Mouse (Mus musculus) forebrain, embryonic 14.5 days (tissue): ENCODE measurements around the gene Dpp9. TPM values are rescaled to one million over a fixed set of nuclear protein-coding genes. Genes with fewer than 3 reads are reported as not detected.

Experiments used
- ATAC-seq: fragments of 200-750 bp; cut with Nextera tagmentation; 2 replicates; pipeline ENCODE4 v1.8.0; 2017; ENCODE audit warnings: mild to moderate bottlenecking, moderate library complexity
- DNase-seq: peaks from one replicate; pipeline ENCODE4 v3.0.0-alpha.2; 2015; ENCODE audit warnings: low spot score
- H3K27ac ChIP-seq: fragments of 300-500 bp; sonication (generic); 2 replicates; pipeline ENCODE4 v1.5.1; 2014; ENCODE audit warnings: low read depth, mild to moderate bottlenecking, control low read depth, low read length, moderate library complexity
- H3K27me3 ChIP-seq: fragments of 300-500 bp; sonication (generic); replicated peaks from 2 replicates; pipeline ENCODE4 v1.6.1; 2014; ENCODE audit warnings: low read length, control low read depth, mixed read lengths; ENCODE audit not compliant: control insufficient read depth, insufficient read depth
- H3K36me3 ChIP-seq: fragments of 300-500 bp; sonication (generic); 2 replicates; pipeline ENCODE4 v1.6.1; 2014; ENCODE audit warnings: low read length, control low read depth; ENCODE audit not compliant: control insufficient read depth, insufficient read depth
- H3K4me1 ChIP-seq: fragments of 300-500 bp; sonication (generic); 2 replicates; pipeline ENCODE4 v1.6.1; 2014; ENCODE audit warnings: antibody characterized with exemption, low read length, control low read depth; ENCODE audit not compliant: control insufficient read depth, insufficient read depth
- H3K4me2 ChIP-seq: fragments of 300-500 bp; sonication (generic); 2 replicates; pipeline ENCODE4 v1.6.1; 2014; ENCODE audit warnings: mild to moderate bottlenecking, control low read depth, low read length
- H3K4me3 ChIP-seq: fragments of 300-500 bp; sonication (generic); 2 replicates; pipeline ENCODE4 v1.5.1; 2014; ENCODE audit warnings: low read depth, low read length, control low read depth
- H3K9ac ChIP-seq: fragments of 300-500 bp; sonication (generic); 2 replicates; pipeline ENCODE4 v1.6.1; 2014; ENCODE audit warnings: mild to moderate bottlenecking, low read length, control low read depth, moderate library complexity
- H3K9me3 ChIP-seq: fragments of 300-500 bp; sonication (generic); replicated peaks from 2 replicates; pipeline ENCODE4 v1.6.1; 2016; ENCODE audit warnings: low read length, control low read depth, mixed read lengths; ENCODE audit not compliant: control insufficient read depth
- WGBS: fragments of 180-500 bp; shearing (Covaris S2); extraction: QIAGEN DNeasy Blood & Tissue Kit; methylation state at CpG from one replicate; pipeline ENCODE4 v1.1.7; 2014; 5-methylcytosine and 5-hydroxymethylcytosine counted together
- polyA plus RNA-seq: library from polyadenylated mRNA; unstranded; fragments of >200 nt; fragmentation: Nextera tagmentation; extraction: Ambion mirVana; gene quantifications from 2 replicates; pipeline ENCODE4 v1.2.1, GENCODE M21; 2014

The Dpp9 gene
- polyA plus RNA-seq, 1 experiment from 2014 or later: 18.3 TPM

- Histone ChIP-seq H3K9ac (peak overlapping the region; percentile 60), H3K27me3 (peaks cover 4% of the 10 kb centered on the region; the same call in 1 of the 2 replicates), H3K4me2 (peak overlapping the region; percentile 47), H3K36me3 (no peaks in the 10 kb centered on the region), H3K27ac (no peak overlapping the region), H3K4me3 (peak overlapping the region; percentile 35), H3K9me3 (no peaks in the 10 kb centered on the region), H3K4me1 (no peaks in the 10 kb centered on the region)
- DNase-seq (peak; percentile 81), ATAC-seq (peak; percentile 86)
- WGBS: 1% methylated on average over 33 of the region's 33 CpGs
Observed at GRCm38 (mm10) chr17:56241541-56242401, 23.1 kb upstream of the Dpp9 start.

GRCm38 (mm10) chr17:56233818-56234469 is 15.2 kb upstream of the Dpp9 start:
- Histone ChIP-seq H3K9ac (no peak overlapping the region), H3K9me3 (no peaks in the 10 kb centered on the region), H3K36me3 (no peaks in the 10 kb centered on the region), H3K4me1 (peaks cover 9% of the 10 kb centered on the region), H3K27me3 (no peaks in the 10 kb centered on the region), H3K27ac (0 out of 2 replicates have a peak overlapping the region, but pooled peaks have one; percentile 39), H3K4me3 (no peak overlapping the region), H3K4me2 (peak overlapping the region; percentile 38)
- peak; percentile 97 for ATAC-seq
- WGBS: 2% methylated on average over 14 of the region's 14 CpGs
- DNase-seq: peak; percentile 93

- DNase-seq (no peak), ATAC-seq (peak; percentile 21; the same call in 1 of the 2 replicates)
- Histone ChIP-seq H3K4me1 (peaks cover 9% of the 10 kb centered on the region), H3K27ac (peak overlapping the region; percentile 52; the same call in 1 of the 2 replicates), H3K9me3 (no peaks in the 10 kb centered on the region), H3K4me3 (no peak overlapping the region), H3K9ac (no peak overlapping the region), H3K36me3 (no peaks in the 10 kb centered on the region), H3K27me3 (no peaks in the 10 kb centered on the region), H3K4me2 (peak overlapping the region; percentile 38; the same call in 1 of the 2 replicates)
- 54% methylated on average over 8 of the region's 8 CpGs for WGBS
Observed at GRCm38 (mm10) chr17:56233389-56233788, 14.7 kb upstream of the Dpp9 start.

- H3K9ac ChIP-seq: no peak overlapping the region
- no peak overlapping the region for H3K4me2 ChIP-seq
- ATAC-seq: no peak
- no peaks in the 10 kb centered on the region for H3K36me3 ChIP-seq
- H3K9me3 ChIP-seq: no peaks in the 10 kb centered on the region
- peaks cover 9% of the 10 kb centered on the region for H3K4me1 ChIP-seq
- 61% methylated on average over 10 of the region's 10 CpGs for WGBS
- H3K27me3 ChIP-seq: no peaks in the 10 kb centered on the region
- DNase-seq: peak; percentile 7
- H3K4me3 ChIP-seq: no peak overlapping the region
- H3K27ac ChIP-seq: no peak overlapping the region
Observed at GRCm38 (mm10) chr17:56229943-56230342, 11.2 kb upstream of the Dpp9 start.

- no peak overlapping the region for H3K4me3 ChIP-seq
- H3K4me2 ChIP-seq: no peak overlapping the region
- H3K4me1 ChIP-seq: no peaks in the 10 kb centered on the region
- no peak for ATAC-seq
- WGBS: 78% methylated on average over 3 of the region's 3 CpGs
- H3K27me3 ChIP-seq: no peaks in the 10 kb centered on the region
- H3K9me3 ChIP-seq: no peaks in the 10 kb centered on the region
- H3K36me3 ChIP-seq: no peaks in the 10 kb centered on the region
- H3K9ac ChIP-seq: no peak overlapping the region
- no peak for DNase-seq
- no peak overlapping the region for H3K27ac ChIP-seq
Observed at GRCm38 (mm10) chr17:56226566-56226965, 7.9 kb upstream of the Dpp9 start.

- Histone ChIP-seq H3K4me3 (no peak overlapping the region), H3K4me1 (no peaks in the 10 kb centered on the region), H3K9ac (no peak overlapping the region), H3K9me3 (no peaks in the 10 kb centered on the region), H3K4me2 (no peak overlapping the region), H3K27ac (no peak overlapping the region), H3K27me3 (no peaks in the 10 kb centered on the region), H3K36me3 (no peaks in the 10 kb centered on the region)
- 67% methylated on average over 1 of the region's 1 CpGs for WGBS
- no peak for ATAC-seq
- no peak for DNase-seq
Observed at GRCm38 (mm10) chr17:56224916-56225315, 6.2 kb upstream of the Dpp9 start.

- H3K4me2 ChIP-seq: no peak overlapping the region
- no peak overlapping the region for H3K9ac ChIP-seq
- no peak overlapping the region for H3K27ac ChIP-seq
- DNase-seq: no peak
- H3K4me1 ChIP-seq: peaks cover 19% of the 10 kb centered on the region
- H3K27me3 ChIP-seq: no peaks in the 10 kb centered on the region
- H3K9me3 ChIP-seq: no peaks in the 10 kb centered on the region
- H3K36me3 ChIP-seq: no peaks in the 10 kb centered on the region
- ATAC-seq: no peak
- no peak overlapping the region for H3K4me3 ChIP-seq
- WGBS: 74% methylated on average over 3 of the region's 3 CpGs
Observed at GRCm38 (mm10) chr17:56219805-56220204, 1.1 kb upstream of the Dpp9 start.

- Histone ChIP-seq H3K36me3 (no peaks in the 10 kb centered on the region), H3K27ac (peak overlapping the region; percentile 87), H3K9me3 (no peaks in the 10 kb centered on the region), H3K9ac (peak overlapping the region; percentile 89), H3K4me1 (peaks cover 19% of the 10 kb centered on the region), H3K27me3 (no peaks in the 10 kb centered on the region), H3K4me3 (peak overlapping the region; percentile 78), H3K4me2 (peak overlapping the region; percentile 89)
- ATAC-seq (no peak), DNase-seq (no peak)
- 49% methylated on average over 12 of the region's 12 CpGs for WGBS
Observed at GRCm38 (mm10) chr17:56219251-56219650, 546 bp upstream of the Dpp9 start.

- no peak for ATAC-seq
- no peak for DNase-seq
- Histone ChIP-seq H3K4me3 (peak overlapping the region; percentile 78), H3K4me1 (peaks cover 19% of the 10 kb centered on the region), H3K27me3 (no peaks in the 10 kb centered on the region), H3K36me3 (0 out of 2 replicates have a peak, but pooled peaks cover 2% of the 10 kb centered on the region), H3K27ac (no peak overlapping the region), H3K9ac (peak overlapping the region; percentile 89), H3K9me3 (no peaks in the 10 kb centered on the region), H3K4me2 (peak overlapping the region; percentile 89)
- WGBS: 65% methylated on average over 13 of the region's 13 CpGs
Observed at GRCm38 (mm10) chr17:56217670-56218069, 1.0 kb downstream of the Dpp9 start.
